Mouse (Mus musculus) c-Kit-positive CD71-positive TER-119-positive erythroid progenitor cells, embryonic 14.5 days (primary cell): Measurements from ENCODE around the gene Lrrc36.
A peak's percentile ranks its signal among the peaks of the same experiment; 100 is the strongest.

Experiments used
- DNase-seq: peaks from one replicate; pipeline ENCODE4 v3.0.0-alpha.2; 2013; ENCODE audit warnings: low spot score

Lrrc36 gene

GRCm38 (mm10) chr8:105468002-105468720 is 54.8 kb downstream of the Lrrc36 start:
- DNase-seq: no peak

GRCm38 (mm10) chr8:105469041-105469695 is 55.8 kb downstream of the Lrrc36 start:
- DNase-seq: no peak

GRCm38 (mm10) chr8:105469816-105470215 is 56.4 kb downstream of the Lrrc36 start:
- DNase-seq: no peak

- no peak for DNase-seq
Measured at GRCm38 (mm10) chr8:105470262-105470661, 56.9 kb downstream of the Lrrc36 start.

- no peak for DNase-seq
Measured at GRCm38 (mm10) chr8:105470681-105471313, 57.4 kb downstream of the Lrrc36 start.

GRCm38 (mm10) chr8:105471314-105472015 is 58.1 kb downstream of the Lrrc36 start, which contains the start of gene Tppp3:
Gene Tppp3 (minus strand): TSS chr8:105471526.
- DNase-seq: peak; percentile 71

GRCm38 (mm10) chr8:105472414-105472932 is 59.1 kb downstream of the Lrrc36 start:
- DNase-seq: no peak

- no peak for DNase-seq
Measured at GRCm38 (mm10) chr8:105472983-105473382, 59.6 kb downstream of the Lrrc36 start.

GRCm38 (mm10) chr8:105473816-105474606 is 60.6 kb downstream of the Lrrc36 start:
- no peak for DNase-seq

GRCm38 (mm10) chr8:105474680-105475079 is 61.3 kb downstream of the Lrrc36 start:
- no peak for DNase-seq

- no peak for DNase-seq
Measured at GRCm38 (mm10) chr8:105475254-105475653, 61.9 kb downstream of the Lrrc36 start.

- no peak for DNase-seq
Measured at GRCm38 (mm10) chr8:105475742-105476141, 62.4 kb downstream of the Lrrc36 start.

- no peak for DNase-seq
Measured at GRCm38 (mm10) chr8:105476161-105476560, 62.8 kb downstream of the Lrrc36 start.

GRCm38 (mm10) chr8:105476628-105477413 is 63.5 kb downstream of the Lrrc36 start:
- DNase-seq: peak; percentile 56

GRCm38 (mm10) chr8:105477792-105478191 is 64.4 kb downstream of the Lrrc36 start:
- DNase-seq: no peak

- DNase-seq: no peak
Measured at GRCm38 (mm10) chr8:105481013-105481412, 67.6 kb downstream of the Lrrc36 start.

- peak; percentile 53 for DNase-seq
Measured at GRCm38 (mm10) chr8:105481453-105481852, 68.1 kb downstream of the Lrrc36 start.

GRCm38 (mm10) chr8:105482123-105482522 is 68.8 kb downstream of the Lrrc36 start:
- no peak for DNase-seq

GRCm38 (mm10) chr8:105483212-105484029 is 70.0 kb downstream of the Lrrc36 start:
- DNase-seq: no peak

GRCm38 (mm10) chr8:105484030-105484368 is 70.6 kb downstream of the Lrrc36 start:
- no peak for DNase-seq
